Mouse (Mus musculus): ENCODE data around the gene Ccdc73.
A peak's percentile ranks its signal among the peaks of the same experiment; 100 is the strongest.
"Not testable (repeated sequence)": the region's sequence is repeated elsewhere in the genome, so short reads cannot be mapped to it uniquely, and the experiment has no call there.

Gene Ccdc73

GRCm38 (mm10) chr2:104878794-104879193 lies 11.2 kb downstream of the Ccdc73 start:
- DNase-seq, result no peak

DNA sequence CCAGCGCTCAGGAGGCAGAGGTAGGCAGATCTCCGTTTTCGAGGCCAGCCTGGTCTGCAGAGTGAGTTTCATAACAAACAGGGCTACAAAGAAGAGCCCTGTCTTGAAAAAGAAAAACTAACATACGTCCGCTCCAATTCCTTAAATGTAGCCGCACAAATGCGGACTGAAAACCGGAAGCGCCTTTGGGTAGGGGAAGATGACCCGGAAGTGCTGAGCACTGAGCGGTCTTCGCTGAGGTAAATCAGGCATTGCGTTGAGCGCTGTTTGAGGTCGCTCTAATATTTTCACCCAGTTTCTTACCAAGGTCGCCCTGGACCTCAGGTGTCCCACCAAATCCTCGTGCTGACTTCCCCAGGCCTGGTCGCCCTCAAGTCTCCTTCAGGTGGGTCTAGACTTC lies 18.5 kb downstream of the Ccdc73 start:
- DNase-seq, result no peak

- DNase-seq, result not testable (repeated sequence)
These were observed 19.7 kb downstream of the Ccdc73 start for GRCm38 (mm10) chr2:104887331-104887730.

DNA sequence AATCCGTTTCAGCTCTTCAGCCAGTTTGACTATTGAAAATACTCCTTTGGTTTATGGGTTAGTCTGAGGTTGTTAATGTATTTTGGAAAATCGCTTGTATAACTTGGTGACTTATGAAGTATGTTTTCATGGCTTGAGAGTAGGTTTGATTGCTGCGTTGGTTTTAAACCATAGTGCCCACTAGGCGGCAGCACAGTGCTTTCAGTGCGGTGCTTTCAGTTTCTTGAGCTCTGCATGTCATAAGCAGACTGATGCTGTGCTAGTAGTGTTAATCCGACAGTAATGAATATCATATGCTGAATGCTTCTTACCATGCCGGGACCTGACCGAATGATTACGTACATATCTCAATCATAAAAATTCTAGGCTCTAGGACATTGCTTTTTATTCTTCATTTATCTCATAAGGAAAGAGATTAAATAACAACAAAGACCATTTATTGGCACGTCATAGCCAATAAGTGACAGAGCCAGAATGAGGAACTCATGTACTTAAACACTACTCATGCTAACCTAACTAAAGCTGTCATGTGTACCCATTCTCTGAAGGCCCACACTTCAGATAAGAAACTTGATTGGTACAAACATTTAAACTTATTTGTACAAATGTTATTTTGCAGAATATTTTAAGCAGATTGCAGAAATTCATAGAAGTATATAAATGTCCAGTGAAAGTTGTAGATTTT lies 20.4 kb downstream of the Ccdc73 start:
- peak; percentile 60 to 77 for DNase-seq

- DNase-seq, result no peak
These were observed 32.4 kb downstream of the Ccdc73 start for GRCm38 (mm10) chr2:104899975-104900374.

- no peak for DNase-seq
These were observed 48.1 kb downstream of the Ccdc73 start for GRCm38 (mm10) chr2:104915709-104916108.

DNA sequence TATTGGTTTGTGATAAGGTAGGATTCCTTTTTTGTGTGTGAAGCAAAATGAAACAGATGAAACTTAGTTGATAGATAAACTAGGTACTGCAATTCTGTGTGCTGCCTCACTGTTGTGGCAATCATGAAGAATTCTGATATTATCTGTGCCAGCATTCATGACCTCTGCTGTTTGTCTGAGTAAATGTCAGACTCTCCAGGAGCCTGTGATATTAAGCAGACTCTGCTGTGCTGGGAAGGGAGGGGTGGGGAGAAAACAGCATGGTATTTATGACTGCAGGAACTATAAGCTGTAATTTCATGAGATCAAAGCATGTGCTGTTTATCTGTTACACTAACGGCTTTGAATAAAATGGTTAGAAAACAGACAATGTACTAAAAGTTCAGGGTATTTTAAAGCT lies 96.9 kb downstream of the Ccdc73 start:
- no peak for DNase-seq

- no peak for DNase-seq
These were observed 114.1 kb downstream of the Ccdc73 start for GRCm38 (mm10) chr2:104981712-104982111.

DNA sequence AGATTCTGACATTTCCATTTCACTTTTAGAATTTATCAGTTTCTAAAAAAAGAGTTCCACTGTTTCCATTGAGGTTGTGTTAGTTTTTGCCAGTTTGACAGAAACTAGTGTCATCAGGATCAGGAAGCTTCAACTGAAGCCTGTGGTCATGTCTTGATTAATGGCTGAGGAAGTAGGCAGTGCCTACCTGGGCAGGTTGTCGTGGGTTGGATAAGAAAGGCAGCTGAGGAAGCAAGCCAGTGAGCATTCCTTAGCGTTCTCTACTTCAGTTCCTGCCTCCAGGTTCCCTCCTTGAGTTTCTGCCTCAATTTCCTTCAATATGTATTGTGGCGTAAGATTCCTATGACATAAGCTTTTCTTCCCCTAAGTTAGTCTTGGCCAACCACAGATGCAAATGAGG lies 118.2 kb downstream of the Ccdc73 start:
- DNase-seq, result no peak

GRCm38 (mm10) chr2:104988974-104989373 lies 121.4 kb downstream of the Ccdc73 start:
- no peak for DNase-seq

GRCm38 (mm10) chr2:104994436-104994835 lies 126.8 kb downstream of the Ccdc73 start:
- no peak for DNase-seq

DNA sequence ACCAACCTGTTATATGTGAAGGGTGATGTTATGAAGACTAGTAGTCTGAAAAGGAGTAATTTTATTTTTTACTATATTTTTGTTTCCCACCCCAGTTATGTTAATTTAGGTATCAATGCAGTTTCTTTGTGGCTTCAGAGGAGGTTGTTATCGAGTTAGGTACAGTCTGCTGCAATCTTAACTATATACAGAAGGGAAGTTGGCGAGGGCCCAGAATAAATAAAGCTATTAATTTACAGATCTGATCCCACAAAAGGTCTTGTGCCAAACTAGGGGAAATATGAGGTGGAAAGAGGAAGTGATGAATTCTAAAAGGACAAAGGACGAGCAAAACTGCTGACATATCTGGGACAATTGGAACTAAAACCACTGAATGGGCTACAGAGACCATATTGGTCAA lies 128.6 kb downstream of the Ccdc73 start:
- no peak for DNase-seq

GRCm38 (mm10) chr2:105007236-105007635 lies 139.6 kb downstream of the Ccdc73 start:
- no peak for DNase-seq

DNA sequence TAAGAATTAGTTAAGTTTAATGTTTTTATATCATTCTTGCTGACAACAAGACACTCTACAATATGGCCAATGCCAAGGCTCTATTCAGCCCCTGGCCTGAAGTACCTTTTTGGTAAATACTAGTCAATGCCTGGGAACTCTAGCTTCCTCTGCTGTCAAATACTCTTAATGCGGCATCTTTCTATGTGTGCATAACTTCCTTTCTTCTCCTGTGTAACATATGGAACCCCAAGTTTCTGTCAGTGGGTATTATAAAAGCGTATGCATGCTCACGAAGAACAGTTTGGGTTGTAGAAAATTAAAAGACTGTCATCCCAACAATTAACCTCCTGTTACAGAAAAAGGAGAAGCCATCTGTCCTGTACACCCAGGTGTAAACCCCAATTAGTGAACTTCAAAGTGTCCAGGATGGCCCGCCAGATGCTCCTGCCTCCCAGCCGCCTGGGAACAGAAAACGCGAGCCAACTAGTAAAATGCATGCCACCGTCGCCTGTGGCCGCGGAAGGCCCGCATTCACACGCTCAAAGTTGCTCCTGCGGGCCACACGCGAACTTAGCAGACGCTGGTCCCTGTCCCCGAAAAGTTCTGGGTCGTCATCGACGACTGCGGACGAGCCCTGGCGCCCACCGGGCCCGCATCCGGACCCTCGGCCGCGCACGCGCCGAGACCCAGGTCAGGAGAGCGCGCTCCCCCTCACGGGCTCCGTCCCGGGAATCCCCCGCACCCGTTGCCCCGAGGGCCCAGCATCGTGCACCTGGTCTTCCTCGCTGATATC lies 148.8 kb downstream of the Ccdc73 start:
- DNase-seq, result no peak

DNA sequence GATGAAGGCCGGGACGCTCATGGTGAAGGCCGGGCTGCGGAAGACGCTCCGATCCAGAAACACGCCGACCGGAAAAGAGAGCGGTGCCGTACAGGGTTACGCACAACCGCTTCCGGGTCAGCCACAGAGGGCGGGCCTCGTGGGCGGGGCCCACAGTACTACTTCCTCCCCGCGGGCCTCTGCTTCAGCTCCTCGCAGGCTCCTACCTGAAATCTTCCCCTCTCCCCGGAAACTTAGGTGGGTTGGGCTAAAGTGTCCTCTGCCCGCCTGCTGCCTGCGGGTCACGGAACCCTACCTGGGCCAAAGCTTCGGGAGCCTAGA lies 149.3 kb downstream of the Ccdc73 start, which contains the start of gene Eif3m:
Gene Eif3m (minus strand): TSS at position 114 of the 321 bp plus-strand sequence.
- DNase-seq, result peak; percentile 95

- no peak for DNase-seq
These were observed 150.2 kb downstream of the Ccdc73 start for GRCm38 (mm10) chr2:105017802-105018201.

DNA sequence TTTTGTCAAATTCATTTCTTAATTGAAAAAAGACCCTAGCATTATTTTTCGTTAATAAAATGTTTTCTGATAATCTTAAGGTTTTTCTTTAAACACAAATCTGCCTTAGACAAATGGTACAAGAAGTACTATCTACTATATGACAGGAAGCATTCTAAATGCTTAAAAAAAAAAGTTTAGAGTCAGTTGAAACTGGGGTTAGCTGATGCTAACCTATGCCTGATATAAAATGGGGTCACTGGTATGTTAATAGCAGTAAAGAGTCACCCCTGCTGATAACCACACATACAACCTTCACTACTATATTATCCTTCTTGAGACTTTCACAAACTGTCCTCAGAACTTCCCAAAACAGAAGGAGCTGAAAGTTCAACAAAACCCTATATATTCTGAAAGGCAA lies 151.9 kb downstream of the Ccdc73 start:
- no peak for DNase-seq

DNA sequence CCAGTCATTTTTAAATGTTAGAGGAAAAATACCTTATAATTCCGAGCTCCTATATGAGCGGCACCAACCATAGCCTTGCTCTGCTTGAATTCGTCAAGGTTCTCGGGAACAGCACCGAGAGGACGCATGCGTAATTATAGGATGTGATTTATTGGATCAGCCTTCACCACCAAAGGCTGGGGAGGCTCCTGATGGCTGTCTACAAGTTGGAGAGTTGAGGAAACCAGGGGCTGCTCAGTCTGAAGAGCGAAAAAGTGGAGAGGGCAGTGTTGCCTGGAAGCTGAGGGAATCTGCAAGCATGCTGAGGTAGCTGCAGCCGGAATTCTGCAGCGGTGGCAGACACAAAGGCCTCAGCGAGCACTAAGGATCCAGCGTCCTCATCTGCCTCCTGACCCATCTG lies 153.7 kb downstream of the Ccdc73 start:
- no peak for DNase-seq

DNA sequence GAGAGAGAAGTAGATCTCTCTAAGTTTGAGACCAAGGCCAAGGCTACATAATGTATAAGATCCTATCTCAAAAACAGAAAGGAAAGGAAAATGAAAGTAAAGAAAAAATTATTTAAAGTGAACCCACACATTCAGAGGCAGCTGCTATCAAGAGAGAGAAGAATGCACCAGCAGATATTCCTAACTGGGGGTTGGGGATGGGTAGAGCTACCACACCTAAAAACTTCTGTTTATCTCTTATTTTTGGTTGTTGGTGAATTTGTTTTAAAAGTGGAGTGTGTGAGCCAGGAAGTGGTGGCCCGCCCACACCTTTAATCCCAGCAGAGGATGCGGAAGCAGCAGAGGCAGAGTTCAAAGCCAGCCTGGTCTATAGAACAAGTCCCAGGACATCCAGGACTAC lies 154.2 kb downstream of the Ccdc73 start:
- no peak for DNase-seq

GRCm38 (mm10) chr2:105023031-105023615 lies 155.5 kb downstream of the Ccdc73 start:
- no peak for DNase-seq

DNA sequence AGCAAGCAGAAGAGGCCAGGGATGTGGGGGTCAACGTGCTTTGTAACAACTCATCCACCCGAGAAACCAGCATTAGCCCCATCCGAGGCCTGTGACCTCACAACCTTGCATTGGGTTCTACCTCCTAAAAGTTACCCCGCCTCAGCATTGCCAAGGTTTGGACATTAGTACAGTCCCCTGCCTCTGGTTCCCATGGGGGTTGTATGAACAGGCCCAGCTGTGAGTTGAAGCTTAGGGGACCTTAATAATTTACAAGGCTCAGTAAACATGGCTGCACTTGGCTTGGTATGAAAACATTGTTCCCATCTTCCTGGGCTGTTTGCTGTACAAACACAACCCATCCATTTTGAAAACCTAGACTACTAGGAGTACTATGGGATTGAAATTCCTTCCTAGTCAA lies 156.2 kb downstream of the Ccdc73 start:
- no peak for DNase-seq

GRCm38 (mm10) chr2:105025610-105026009 lies 158.0 kb downstream of the Ccdc73 start:
- DNase-seq, result not testable (repeated sequence)

- DNase-seq, result no peak
These were observed 159.5 kb downstream of the Ccdc73 start for GRCm38 (mm10) chr2:105026950-105027695.
